Mouse (Mus musculus) embryonic facial prominence, embryonic 10.5 days (tissue): ENCODE results near the gene Wdr5. TPM values are rescaled to one million over a fixed set of nuclear protein-coding genes. Genes with fewer than 3 reads are reported as not detected.

Experiments
- polyA plus RNA-seq: library from polyadenylated mRNA; unstranded; fragments of >200 nt; fragmentation: Nextera tagmentation; extraction: Ambion mirVana; gene quantifications from 2 replicates; pipeline ENCODE4 v1.2.1, GENCODE M21; 2016

Wdr5 gene
- polyA plus RNA-seq, 1 experiment from 2014 or later: 81.5 TPM

Other genes starting within 250 kb of the Wdr5 start
- 10.3 and 11.3 TPM in 2 replicates for gene Vav2, start 88.1 kb upstream of the Wdr5 start, polyA plus RNA-seq
- 8.8 and 8.9 TPM in 2 replicates for gene Brd3os, start 72.8 kb upstream of the Wdr5 start, polyA plus RNA-seq
- gene Brd3, start 7.5 kb upstream of the Wdr5 start, polyA plus RNA-seq: 189 and 195 TPM in 2 replicates
- gene Rxra, start 161.3 kb downstream of the Wdr5 start, polyA plus RNA-seq: 8.8 and 9.3 TPM in 2 replicates